Mouse (Mus musculus) brain, embryonic 14.5 days (tissue): ENCODE results near the gene Zbtb3.

Source experiments
- CTCF ChIP-seq: fragments of 200-500 bp; IDR thresholded peaks from 2 replicates; pipeline ENCODE4 v1.5.1; 2012; ENCODE audit warnings: inconsistent platforms, mild to moderate bottlenecking, moderate library complexity, borderline replicate concordance; ENCODE audit not compliant: insufficient read depth, insufficient read length; ENCODE audit errors: extremely low read depth
- POLR2A ChIP-seq: fragments of 200-500 bp; IDR thresholded peaks from 2 replicates; pipeline ENCODE4 v1.6.1; 2012; ENCODE audit warnings: mild to moderate bottlenecking, inconsistent platforms, borderline replicate concordance; ENCODE audit not compliant: poor library complexity, insufficient read depth, insufficient read length, severe bottlenecking; ENCODE audit errors: extremely low read depth

DNA sequence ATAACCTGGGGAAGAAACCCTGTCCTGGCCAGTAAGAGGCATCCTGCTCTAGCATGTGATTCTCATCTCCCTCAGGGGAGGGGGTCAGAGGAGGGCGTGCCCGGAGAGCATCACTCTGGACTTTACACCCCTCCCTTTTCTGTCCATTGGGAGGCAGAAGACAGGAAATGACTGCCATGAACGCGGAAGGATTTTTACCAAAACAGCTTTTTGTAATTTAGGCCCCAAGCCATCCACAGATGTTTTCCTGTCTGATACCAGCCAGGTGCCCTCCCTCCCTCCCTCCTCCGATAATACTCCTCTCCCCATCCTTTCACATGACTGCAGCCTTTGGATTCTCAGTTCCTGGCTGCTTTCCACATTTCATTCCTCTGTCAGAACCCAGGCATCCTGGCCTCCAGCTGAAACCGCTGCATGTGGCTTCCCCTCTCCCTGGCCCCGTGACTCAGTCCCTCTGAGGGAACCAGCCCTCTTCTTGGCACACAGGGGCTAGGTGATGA, 48.1 kb downstream of the Zbtb3 start, which contains the start of gene Lrrn4cl:
- TF ChIP-seq POLR2A = no peak
- no peak for TF ChIP-seq CTCF
